Mouse (Mus musculus) heart, adult 2 months (tissue): ENCODE data around the gene 1700013H16Rik.

Experiments used
- EP300 ChIP-seq: fragments of 200-500 bp; IDR thresholded peaks from 2 replicates; pipeline ENCODE4 v1.6.1; 2011; ENCODE audit warnings: low read depth, low read length, control low read depth; ENCODE audit not compliant: insufficient read depth
- POLR2A ChIP-seq: fragments of 200-500 bp; IDR thresholded peaks from 2 replicates; pipeline ENCODE4 v1.6.1; 2011; ENCODE audit warnings: mild to moderate bottlenecking, low read depth, low read length, control low read depth; ENCODE audit not compliant: insufficient read depth

GRCm38 (mm10) chrX:53776276-53776675 is 18.6 kb upstream of the 1700013H16Rik start, which contains the start of gene Zfp36l3:
- TF ChIP-seq POLR2A = no peak
- TF ChIP-seq EP300 = no peak
